Mouse (Mus musculus): Measurements from ENCODE around the gene Hvcn1.
"Not testable (repeated sequence)": the region's sequence is repeated elsewhere in the genome, so short reads cannot be mapped to it uniquely, and the experiment has no call there.

Gene Hvcn1

GRCm38 (mm10) chr5:122200872-122201271 is 5.7 kb upstream of the Hvcn1 start:
- CTCF ChIA-PET: interaction anchor here (0.6 kb wide), 1 partner anchor 58 kb away, joined by 5 read pairs; no protein-coding TSS in a partner anchor

GRCm38 (mm10) chr5:122201904-122202303 is 4.7 kb upstream of the Hvcn1 start:
- CTCF ChIA-PET: interaction anchor here (0.5 to 0.6 kb wide), 2 partner anchors 36 to 865 kb away, joined by 3 to 6 read pairs; no protein-coding TSS in a partner anchor

- CTCF ChIA-PET: no interaction called here
These were observed 2.4 kb upstream of the Hvcn1 start for GRCm38 (mm10) chr5:122204180-122204579.

GRCm38 (mm10) chr5:122208909-122209308 is 2.3 kb downstream of the Hvcn1 start:
- CTCF ChIA-PET: interaction anchor here (0.6 to 1.5 kb wide), 5 partner anchors 31 to 139 kb away, joined by 3 to 15 read pairs (median 4); partner anchors contain the start of gene Tctn1

- CTCF ChIA-PET: interaction anchor here (0.6 to 1.5 kb wide), 3 partner anchors 55 to 374 kb away, joined by 3 to 4 read pairs (median 3); partner anchors contain the start of gene Tctn1
These were observed 3.2 kb downstream of the Hvcn1 start for GRCm38 (mm10) chr5:122209591-122210368.

GRCm38 (mm10) chr5:122210890-122211289 is 4.3 kb downstream of the Hvcn1 start:
- CTCF ChIA-PET: no interaction called here

- CTCF ChIA-PET: no interaction called here
These were observed 5.5 kb downstream of the Hvcn1 start for GRCm38 (mm10) chr5:122212125-122212524.

GRCm38 (mm10) chr5:122212820-122213219 is 6.2 kb downstream of the Hvcn1 start:
- CTCF ChIA-PET: not testable (repeated sequence)

GRCm38 (mm10) chr5:122213861-122214260 is 7.3 kb downstream of the Hvcn1 start:
- CTCF ChIA-PET: interaction anchor here (0.7 to 0.8 kb wide), 2 partner anchors 50 to 1223 kb away, joined by 3 read pairs; partner anchors contain the start of gene Tctn1

GRCm38 (mm10) chr5:122217636-122218035 is 11.0 kb downstream of the Hvcn1 start:
- CTCF ChIA-PET: interaction anchor here (0.7 kb wide), 1 partner anchor 57 kb away, joined by 3 read pairs; no protein-coding TSS in a partner anchor

- CTCF ChIA-PET: interaction anchor here (0.5 to 0.9 kb wide), 5 partner anchors 10 to 158 kb away, joined by 3 to 19 read pairs (median 4); no protein-coding TSS in a partner anchor
These were observed 11.7 kb downstream of the Hvcn1 start for GRCm38 (mm10) chr5:122218109-122218905.

- CTCF ChIA-PET: interaction anchor here (0.5 to 0.9 kb wide), 3 partner anchors 11 to 159 kb away, joined by 3 to 4 read pairs (median 4); no protein-coding TSS in a partner anchor
These were observed 12.3 kb downstream of the Hvcn1 start for GRCm38 (mm10) chr5:122218928-122219327.

- CTCF ChIA-PET: interaction anchor here (0.6 to 3.4 kb wide), 5 partner anchors 9 to 32 kb away, joined by 3 to 14 read pairs (median 4); no protein-coding TSS in a partner anchor
These were observed 13.3 kb downstream of the Hvcn1 start for GRCm38 (mm10) chr5:122219655-122220629.

GRCm38 (mm10) chr5:122221085-122221484 is 14.5 kb downstream of the Hvcn1 start:
- CTCF ChIA-PET: interaction anchor here (1.4 to 3.4 kb wide), 5 partner anchors 8 to 22 kb away, joined by 3 to 14 read pairs (median 4); no protein-coding TSS in a partner anchor

- CTCF ChIA-PET: no interaction called here
These were observed 17.7 kb downstream of the Hvcn1 start for GRCm38 (mm10) chr5:122224291-122224690.

- CTCF ChIA-PET: interaction anchor here (0.8 to 1.2 kb wide), 2 partner anchors 8 to 24 kb away, joined by 4 to 8 read pairs; no protein-coding TSS in a partner anchor
These were observed 21.7 kb downstream of the Hvcn1 start for GRCm38 (mm10) chr5:122228271-122228765.

GRCm38 (mm10) chr5:122228772-122229171 is 22.2 kb downstream of the Hvcn1 start:
- CTCF ChIA-PET: interaction anchor here (0.8 to 1.2 kb wide), 2 partner anchors 9 to 23 kb away, joined by 4 to 8 read pairs; no protein-coding TSS in a partner anchor

- CTCF ChIA-PET: interaction anchor here (0.6 to 2.9 kb wide), 3 partner anchors 10 to 713 kb away, joined by 5 to 14 read pairs (median 14); no protein-coding TSS in a partner anchor
These were observed 24.2 kb downstream of the Hvcn1 start for GRCm38 (mm10) chr5:122230816-122231215.

GRCm38 (mm10) chr5:122231431-122231830 is 24.8 kb downstream of the Hvcn1 start:
- CTCF ChIA-PET: interaction anchor here (2.9 kb wide), 1 partner anchor 10 kb away, joined by 14 read pairs; no protein-coding TSS in a partner anchor

- CTCF ChIA-PET: interaction anchor here (0.6 to 2.9 kb wide), 2 partner anchors 11 to 31 kb away, joined by 4 to 14 read pairs; no protein-coding TSS in a partner anchor
These were observed 25.4 kb downstream of the Hvcn1 start for GRCm38 (mm10) chr5:122232004-122232403.
